Mouse (Mus musculus) hindlimb bud, embryonic 11.5 days (tissue): ENCODE results near the gene Gm49369.

Experiments used
- DNase-seq: peaks from one replicate; pipeline ENCODE4 v3.0.0-alpha.2; 2012; ENCODE audit warnings: low read depth, low spot score; ENCODE audit errors: extremely low spot score

Gene Gm49369

GRCm38 (mm10) chr7:142394261-142395190 lies 12.1 kb upstream of the Gm49369 start:
- no peak for DNase-seq

GRCm38 (mm10) chr7:142393191-142393590 lies 10.7 kb upstream of the Gm49369 start:
- no peak for DNase-seq

- DNase-seq: no peak
Observed at GRCm38 (mm10) chr7:142391609-142392008, 9.1 kb upstream of the Gm49369 start.

- no peak for DNase-seq
Observed at GRCm38 (mm10) chr7:142391108-142391507, 8.6 kb upstream of the Gm49369 start.

- no peak for DNase-seq
Observed at GRCm38 (mm10) chr7:142389961-142390650, 7.6 kb upstream of the Gm49369 start.

- no peak for DNase-seq
Observed at GRCm38 (mm10) chr7:142388740-142389139, 6.3 kb upstream of the Gm49369 start.

- no peak for DNase-seq
Observed at GRCm38 (mm10) chr7:142388198-142388597, 5.7 kb upstream of the Gm49369 start.

GRCm38 (mm10) chr7:142387419-142388148 lies 5.1 kb upstream of the Gm49369 start, which contains the start of gene Ctsd:
Ctsd (minus strand) TSS chr7:142388038.
- peak; percentile 78 for DNase-seq

GRCm38 (mm10) chr7:142386621-142387201 lies 4.2 kb upstream of the Gm49369 start:
- DNase-seq: no peak

GRCm38 (mm10) chr7:142385742-142386403 lies 3.4 kb upstream of the Gm49369 start:
- no peak for DNase-seq

GRCm38 (mm10) chr7:142384306-142384705 lies 1.8 kb upstream of the Gm49369 start:
- no peak for DNase-seq

GRCm38 (mm10) chr7:142381175-142381574 lies 1.3 kb downstream of the Gm49369 start:
- DNase-seq: no peak

- no peak for DNase-seq
Observed at GRCm38 (mm10) chr7:142379186-142379585, 3.3 kb downstream of the Gm49369 start.

GRCm38 (mm10) chr7:142377233-142377925 lies 5.1 kb downstream of the Gm49369 start:
- DNase-seq: no peak

GRCm38 (mm10) chr7:142376096-142376495 lies 6.4 kb downstream of the Gm49369 start:
- no peak for DNase-seq

- no peak for DNase-seq
Observed at GRCm38 (mm10) chr7:142375261-142375724, 7.2 kb downstream of the Gm49369 start.

- DNase-seq: no peak
Observed at GRCm38 (mm10) chr7:142374413-142375015, 8.0 kb downstream of the Gm49369 start.

- DNase-seq: no peak
Observed at GRCm38 (mm10) chr7:142373641-142374412, 8.6 kb downstream of the Gm49369 start, which contains the start of gene Ifitm10. Ifitm10 (minus strand) TSS chr7:142373753.
